Mouse (Mus musculus) right cerebral cortex, postnatal 36 days (tissue): ENCODE results near the gene Snap23.
"Not testable (repeated sequence)": the region's sequence is repeated elsewhere in the genome, so short reads cannot be mapped to it uniquely, and the experiment has no call there.

Experiments used
- DNase-seq, 2 experiments: peaks; one replicate each; pipeline ENCODE4 v3.0.0; 2022; ENCODE audit warnings: low spot score in 2 of 2, mixed read lengths in 1 of 2

Snap23 gene

DNA sequence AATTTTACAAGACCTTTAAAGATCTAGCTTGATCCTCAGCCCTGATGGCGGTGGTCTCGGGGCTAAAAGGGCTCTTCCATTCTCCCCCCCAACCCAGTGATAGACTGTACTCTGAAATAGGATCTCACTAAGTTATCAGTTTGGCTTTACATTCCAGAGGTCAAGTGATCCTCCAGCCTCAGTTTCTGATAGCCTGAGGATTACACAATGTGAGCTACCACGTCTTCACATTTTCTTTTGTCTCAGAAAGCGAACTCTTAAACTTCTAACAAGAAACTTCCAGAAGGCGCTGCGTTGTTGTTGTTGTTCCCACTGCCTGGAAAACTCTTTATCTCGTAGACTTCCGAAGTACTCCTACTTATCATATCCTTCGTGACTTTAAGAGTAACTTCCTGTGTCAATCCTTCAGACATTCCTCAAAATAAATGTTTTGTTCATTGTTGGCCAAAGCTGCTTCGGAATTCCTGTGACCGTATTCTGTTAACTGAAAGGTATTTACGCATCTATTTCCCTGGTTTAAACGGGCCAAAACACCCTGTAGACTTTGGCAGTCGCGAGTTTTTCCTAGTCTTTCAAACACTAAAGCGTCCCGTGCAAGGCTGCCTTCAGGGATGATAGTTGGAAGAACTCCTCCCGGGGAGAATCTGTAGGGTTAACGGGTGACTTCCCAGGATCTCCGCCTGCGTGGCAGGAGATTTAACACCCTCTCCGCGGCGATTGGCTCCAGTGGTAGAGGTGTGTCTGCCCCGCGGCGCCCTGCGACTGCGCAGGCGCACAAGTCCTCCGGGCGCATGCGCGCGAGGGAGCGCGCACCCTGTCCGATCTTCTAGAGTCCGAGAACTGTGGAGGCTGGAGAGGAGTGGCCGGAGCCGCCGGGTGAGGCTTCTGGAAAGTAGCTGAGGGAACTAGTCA lies at the start of gene Snap23:
Gene Snap23 (plus strand): TSS at position 786 of the 912 bp plus-strand sequence.
- peak; percentile 89 to 93 for DNase-seq

DNA sequence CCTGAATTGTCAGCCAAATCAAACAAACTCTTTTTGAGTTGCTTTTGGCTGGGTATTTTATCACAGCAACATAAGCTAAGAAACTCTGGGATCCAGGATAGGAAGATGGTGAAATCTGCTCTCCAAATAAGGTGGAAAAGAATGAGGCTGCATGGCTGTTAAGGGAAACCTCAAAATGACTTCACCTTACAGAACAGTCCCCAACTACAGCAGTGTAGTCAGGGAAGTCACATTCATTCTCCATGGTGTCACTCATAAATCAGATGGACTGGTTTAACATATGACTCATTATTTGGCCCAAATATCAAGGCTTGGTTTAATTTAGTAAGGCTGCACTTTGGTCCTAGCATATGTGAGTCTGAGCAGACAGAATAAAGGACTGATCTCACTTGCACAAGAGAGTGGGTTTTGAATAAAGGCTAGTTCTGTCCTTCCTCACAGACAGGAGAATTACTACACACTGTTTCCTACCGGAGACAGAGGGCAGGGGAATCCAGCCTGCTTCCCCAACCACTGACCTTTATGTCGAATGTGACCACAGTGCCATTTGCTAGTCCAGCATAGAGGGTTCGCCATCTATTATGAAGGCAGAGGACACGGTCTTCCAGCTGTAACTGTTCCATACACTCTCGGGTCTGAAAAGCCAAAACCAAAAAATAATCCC lies 48.8 kb upstream of the Snap23 start:
- DNase-seq, result no peak

GRCm38 (mm10) chr2:120526771-120527170 lies 40.7 kb upstream of the Snap23 start:
- DNase-seq, result no peak

- no peak for DNase-seq
These were observed 37.9 kb upstream of the Snap23 start for GRCm38 (mm10) chr2:120529531-120529930.

DNA sequence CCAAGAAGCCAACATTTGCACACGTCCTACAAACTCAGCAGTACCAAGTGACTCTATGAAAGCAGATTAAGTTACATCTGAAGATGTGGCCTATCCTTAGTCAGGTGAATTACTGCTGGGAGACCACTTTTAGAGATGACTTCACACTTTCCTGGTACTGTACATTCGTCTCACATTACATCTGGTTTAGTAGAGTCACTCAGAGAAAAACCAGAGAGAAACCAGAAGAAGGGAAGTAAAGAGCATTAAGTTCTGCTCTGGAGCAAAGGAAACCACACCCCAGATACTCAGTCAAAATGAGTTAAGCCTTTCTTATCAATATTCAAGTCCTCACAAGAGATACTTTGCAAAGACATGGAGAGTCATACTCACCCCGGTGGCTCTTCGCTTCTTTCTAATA lies 36.2 kb upstream of the Snap23 start:
- no peak for DNase-seq

- DNase-seq, result no peak
These were observed 28.1 kb upstream of the Snap23 start for GRCm38 (mm10) chr2:120539333-120539732.

DNA sequence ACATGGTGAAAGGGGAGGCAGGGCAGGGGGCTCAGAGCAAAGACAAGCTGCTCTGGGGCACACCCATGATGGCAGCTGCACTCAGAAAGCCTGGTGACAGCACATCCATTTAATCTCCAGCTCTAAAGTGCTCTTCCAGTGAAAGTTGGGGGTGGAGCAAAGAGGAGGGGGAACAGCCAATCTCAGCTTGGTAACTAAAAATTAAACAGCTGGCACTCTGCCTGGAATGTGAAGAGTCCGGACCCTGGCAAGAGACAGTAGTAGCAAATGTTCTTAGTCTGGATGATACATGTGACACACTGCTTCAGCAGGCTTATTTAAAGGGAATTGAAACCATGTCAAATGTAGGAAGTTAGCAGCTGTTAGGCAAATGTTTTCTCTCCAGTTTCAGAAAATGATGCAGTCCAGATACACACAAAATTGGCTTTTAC lies 27.7 kb upstream of the Snap23 start:
- DNase-seq, result peak; percentile 64 to 79

DNA sequence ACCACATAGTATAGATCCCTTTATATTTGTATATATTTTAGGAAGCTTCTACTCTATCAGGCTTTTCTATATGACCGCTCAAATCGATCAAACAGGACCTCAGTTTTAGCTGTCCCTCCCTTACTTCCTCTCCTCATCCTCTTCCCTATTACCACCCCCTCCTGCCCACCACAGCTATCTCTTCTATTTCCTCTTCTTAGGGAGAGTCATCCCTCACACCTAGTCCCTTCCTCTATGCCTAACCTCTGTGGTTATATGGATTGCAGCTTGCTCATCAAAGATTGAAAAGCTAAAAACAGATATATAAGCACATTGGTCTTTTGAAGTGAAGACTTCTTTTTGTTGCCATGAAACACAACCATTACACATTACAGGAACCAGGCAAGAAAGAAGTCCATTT lies 22.7 kb upstream of the Snap23 start:
- DNase-seq, result no peak

DNA sequence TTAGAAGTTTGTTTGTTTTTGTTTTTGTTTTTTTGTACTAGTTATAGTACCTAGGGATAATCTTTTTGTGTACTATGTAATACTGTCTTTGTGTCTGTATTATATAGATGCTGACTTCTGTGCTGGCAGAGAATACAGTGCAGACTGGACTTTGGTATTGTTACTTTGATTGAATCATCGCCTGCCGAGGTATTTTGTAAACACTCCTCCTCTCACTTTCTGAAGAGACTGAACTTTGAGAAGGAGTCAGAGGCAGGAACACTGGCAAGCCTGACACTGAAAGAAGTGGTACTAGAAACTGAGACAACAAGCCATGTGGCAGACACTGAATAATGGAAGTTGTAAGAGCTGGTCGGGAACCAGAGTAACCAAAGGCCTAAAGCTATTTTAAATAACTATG lies 10.6 kb upstream of the Snap23 start:
- DNase-seq, result no peak

DNA sequence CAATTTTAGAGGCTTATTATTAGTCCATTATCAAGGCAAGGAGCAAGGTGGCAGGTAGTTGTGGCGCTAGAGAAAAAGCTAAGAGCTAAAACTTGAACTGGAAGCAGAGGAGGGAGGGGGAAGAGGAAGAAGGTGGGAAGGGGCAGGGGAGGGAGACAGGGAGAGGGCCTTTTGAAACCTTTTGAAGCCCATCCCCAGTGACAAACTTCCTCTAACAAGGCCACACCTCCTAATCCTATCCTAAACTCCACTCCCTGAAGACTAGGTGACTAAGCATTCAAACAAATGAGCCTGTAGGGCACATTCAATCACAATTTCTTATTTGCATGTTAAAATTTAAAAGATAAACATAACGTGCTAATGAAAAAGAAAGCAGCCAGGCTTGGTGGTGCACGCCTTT lies 8.7 kb upstream of the Snap23 start:
- no peak for DNase-seq

- no peak for DNase-seq
These were observed 5.9 kb upstream of the Snap23 start for GRCm38 (mm10) chr2:120561524-120561923.

DNA sequence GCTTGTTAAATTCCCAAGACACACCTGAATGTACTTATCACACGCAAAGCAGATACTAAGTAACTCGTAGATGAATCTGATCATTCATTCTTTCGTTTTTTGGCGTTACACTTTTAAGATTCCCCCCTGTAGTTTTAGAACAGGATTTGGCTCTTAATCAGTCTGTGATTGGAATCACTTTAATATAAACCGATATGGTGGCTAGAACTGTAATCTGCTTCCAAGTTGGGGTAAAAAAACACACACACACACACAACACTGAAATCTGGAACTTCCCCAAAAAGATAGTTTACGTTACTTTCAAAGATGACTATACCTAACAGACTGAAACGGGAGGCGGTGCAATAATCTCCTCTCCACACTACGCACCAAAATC lies 4.6 kb upstream of the Snap23 start:
- DNase-seq, result no peak

DNA sequence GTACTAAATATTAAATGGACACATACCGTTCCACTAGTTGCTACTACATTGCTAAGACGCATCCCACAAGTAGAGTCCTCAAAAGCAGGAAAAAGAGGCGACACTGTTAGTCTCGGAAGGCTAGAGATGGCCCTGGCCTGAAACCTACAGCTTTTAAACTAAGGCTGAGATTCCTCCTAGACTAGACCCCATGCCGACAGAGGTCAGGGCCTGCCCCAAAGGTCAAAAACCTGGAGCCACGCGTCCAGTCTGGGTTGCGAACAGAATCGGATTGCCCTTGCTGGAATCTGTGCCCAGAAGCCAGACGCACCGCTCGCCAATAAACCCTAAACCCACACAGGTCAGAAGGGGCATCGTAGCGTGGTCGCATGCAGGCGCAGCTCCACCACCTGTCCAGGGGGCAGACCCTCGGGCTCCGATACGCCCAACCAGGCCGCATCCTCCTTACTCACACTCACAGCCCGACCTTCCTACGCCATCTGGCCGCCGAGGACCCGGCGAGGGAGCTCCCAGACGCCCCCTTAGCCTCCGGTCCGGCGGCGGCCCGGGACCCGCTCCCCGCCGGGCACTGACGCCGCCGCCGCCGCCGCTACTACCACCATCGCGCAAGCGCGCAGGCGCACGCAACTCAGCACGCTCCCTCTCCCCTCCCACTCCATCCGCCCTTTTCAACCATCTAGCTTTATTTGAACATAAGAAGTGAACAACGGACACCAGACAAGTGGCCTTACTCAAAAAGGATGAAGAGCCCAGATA lies 4.1 kb upstream of the Snap23 start, which contains the start of gene Zfp106:
Gene Zfp106 (minus strand): TSS at position 609 of the 756 bp plus-strand sequence.
- peak; percentile 86 to 87 for DNase-seq

DNA sequence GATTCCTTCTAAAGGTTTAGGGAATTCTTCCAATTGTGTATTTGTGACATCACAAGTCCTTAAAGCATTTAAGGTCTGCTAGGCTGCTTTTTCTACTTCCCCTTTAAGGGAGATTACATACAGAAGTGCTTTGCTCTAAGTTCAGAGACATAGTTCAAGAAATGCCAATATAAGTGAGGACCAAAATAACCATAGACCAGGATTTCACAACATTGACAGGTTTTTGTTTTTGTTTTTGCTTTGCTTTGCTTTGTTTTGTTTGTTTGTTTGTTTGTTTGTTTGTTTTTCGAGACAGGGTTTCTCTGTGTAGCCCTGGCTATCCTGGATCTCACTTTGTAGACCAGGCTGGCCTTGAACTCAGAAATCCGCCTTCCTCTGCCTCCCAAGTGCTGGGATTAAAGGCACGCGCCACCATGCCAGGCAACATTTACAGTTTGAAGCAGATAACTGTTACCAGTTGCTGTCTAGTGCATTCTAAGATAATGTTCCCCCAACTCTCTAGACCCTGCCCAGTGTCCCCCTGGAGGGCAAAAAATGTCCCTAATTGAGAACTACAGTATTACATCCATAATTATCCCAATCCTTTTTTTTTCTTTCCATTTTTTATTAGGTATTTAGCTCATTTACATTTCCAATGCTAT lies 2.8 kb upstream of the Snap23 start:
- not testable (repeated sequence) for DNase-seq

GRCm38 (mm10) chr2:120565363-120565762 lies 2.1 kb upstream of the Snap23 start:
- DNase-seq, result no peak

- DNase-seq, result no peak
These were observed 388 bp downstream of the Snap23 start for GRCm38 (mm10) chr2:120567798-120568320.

- no peak for DNase-seq
These were observed 3.6 kb downstream of the Snap23 start for GRCm38 (mm10) chr2:120571081-120571480.

DNA sequence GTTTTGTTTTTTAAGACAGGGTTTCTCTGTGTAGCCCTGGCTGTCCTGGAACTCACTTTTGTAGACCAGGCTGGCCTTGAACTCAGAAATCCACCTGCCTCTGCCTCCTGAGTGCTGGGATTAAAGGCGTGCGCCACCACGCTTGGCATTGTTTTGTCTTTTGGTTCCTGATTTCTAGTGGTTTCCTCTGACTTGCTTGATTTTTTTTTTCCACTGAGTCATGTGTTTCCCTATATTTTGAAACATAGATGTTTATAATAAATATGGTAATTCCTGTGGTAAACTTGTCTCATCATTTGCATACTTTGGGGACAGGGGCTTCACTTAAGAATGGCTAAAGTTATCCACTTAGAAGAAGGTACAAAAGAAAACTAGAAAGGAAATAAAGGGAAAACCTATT lies 4.7 kb downstream of the Snap23 start:
- DNase-seq, result not testable (repeated sequence)

GRCm38 (mm10) chr2:120575121-120575520 lies 7.7 kb downstream of the Snap23 start:
- DNase-seq, result no peak

DNA sequence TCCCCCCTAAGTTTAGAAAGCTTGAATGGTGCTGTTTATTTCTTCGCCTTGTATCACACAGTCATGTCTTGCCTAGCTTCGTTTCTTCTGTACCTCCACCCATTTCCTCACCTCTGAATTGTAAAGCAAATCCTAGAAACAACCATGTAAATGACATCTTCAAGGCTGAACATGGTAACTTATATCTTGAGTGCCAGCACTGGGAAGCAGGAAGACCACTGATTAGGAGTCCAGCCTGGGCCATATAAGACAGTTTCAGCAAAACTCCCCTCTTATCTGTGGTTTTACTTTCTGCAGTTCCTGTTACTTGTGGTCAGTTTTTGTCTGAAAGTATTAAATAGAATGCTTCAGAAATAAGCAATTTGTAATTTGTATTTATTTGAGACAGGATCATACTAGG lies 8.5 kb downstream of the Snap23 start:
- DNase-seq, result no peak

DNA sequence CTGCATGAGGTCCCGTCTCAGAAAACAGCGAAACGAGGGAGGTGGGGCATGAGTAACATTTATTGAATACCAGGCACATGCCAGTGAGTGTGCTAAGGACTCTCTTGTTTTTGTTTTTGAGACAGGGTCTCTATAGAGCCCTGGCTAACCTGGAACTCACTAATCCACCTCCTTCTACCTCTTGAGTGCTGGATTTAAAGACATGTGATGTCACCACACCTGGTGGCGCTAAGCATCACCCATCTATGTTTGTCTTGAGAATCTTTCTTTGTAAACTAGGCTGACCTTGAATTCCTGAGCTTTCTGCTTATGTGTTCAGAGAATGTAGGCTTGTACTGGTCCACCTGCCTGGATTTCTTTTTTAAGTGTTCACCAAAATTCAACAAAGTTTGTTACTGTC lies 10.3 kb downstream of the Snap23 start:
- DNase-seq, result no peak
